Mouse (Mus musculus): ENCODE results near the gene Rsph6a. TPM values are rescaled to one million over a fixed set of nuclear protein-coding genes. Genes with fewer than 3 reads are reported as not detected.
A peak's percentile ranks its signal among the peaks of the same experiment; 100 is the strongest.

The Rsph6a gene
- not detected in 2 replicates for polyA plus RNA-seq (2015; fragmentation: Nextera tagmentation; extraction: Ambion mirVana)

GRCm38 (mm10) chr7:19054047-19054776 is at the start of gene Rsph6a:
Gene Rsph6a (plus strand): TSS chr7:19054690.
- Histone ChIP-seq H3K27ac (replicated peaks) (no peak within 1 kb of the TSS), H3K36me3 (peaks cover 21% of the 10 kb centered on the region)
- 24% methylated on average over 33 of the region's 33 CpGs for whole genome bisulfite sequencing

GRCm38 (mm10) chr7:19005417-19006121 is 48.9 kb upstream of the Rsph6a start:
- Histone ChIP-seq H3K4me1 (peaks cover 49% of the 10 kb centered on the region), H3K4me2 (replicated peaks) (peak overlapping the region; percentile 99), H3K27me3 (no peaks in the 10 kb centered on the region), H3K9ac (replicated peaks) (no peak overlapping the region; the same call in 1 of the 2 replicates), H3K36me3 (peaks cover 23% of the 10 kb centered on the region), H3K4me3 (peak overlapping the region; percentile 84), H3K9me3 (no peaks in the 10 kb centered on the region), H3K27ac (replicated peaks) (no peak overlapping the region)
- ATAC-seq (replicated peaks): no peak
- WGBS: 80% methylated on average over 34 of the region's 34 CpGs

More at GRCm38 (mm10) chr7:19054047-19054776, at the start of gene Rsph6a:
- Histone ChIP-seq H3K4me3 (peak within 1 kb of the TSS; percentile 29), H3K9ac (replicated peaks) (peak within 1 kb of the TSS; percentile 32; the same call in 1 of the 2 replicates), H3K4me2 (replicated peaks) (peak within 1 kb of the TSS; percentile 42), H3K4me1 (peaks cover 9% of the 10 kb centered on the region), H3K9me3 (no peaks in the 10 kb centered on the region), H3K27me3 (no peaks in the 10 kb centered on the region)
- ATAC-seq (replicated peaks): peak; percentile 62

GRCm38 (mm10) chr7:19006476-19006875 is 48.0 kb upstream of the Rsph6a start:
- WGBS: 4% methylated on average over 12 of the region's 12 CpGs
- no peak overlapping the region for H3K27ac ChIP-seq (replicated peaks)
- peak overlapping the region; percentile 99; the same call in 1 of the 2 replicates for H3K4me2 ChIP-seq (replicated peaks)
- ATAC-seq (replicated peaks): no peak
- no peaks in the 10 kb centered on the region for H3K9me3 ChIP-seq
- H3K27me3 ChIP-seq: no peaks in the 10 kb centered on the region
- peaks cover 49% of the 10 kb centered on the region for H3K4me1 ChIP-seq
- H3K36me3 ChIP-seq: peaks cover 23% of the 10 kb centered on the region
- H3K4me3 ChIP-seq: no peak overlapping the region
- no peak overlapping the region for H3K9ac ChIP-seq (replicated peaks)

GRCm38 (mm10) chr7:19007026-19007977 is 47.2 kb upstream of the Rsph6a start:
- Histone ChIP-seq H3K9me3 (no peaks in the 10 kb centered on the region), H3K27me3 (no peaks in the 10 kb centered on the region), H3K27ac (replicated peaks) (no peak overlapping the region), H3K4me3 (no peak overlapping the region), H3K9ac (replicated peaks) (no peak overlapping the region), H3K36me3 (peaks cover 23% of the 10 kb centered on the region), H3K4me2 (replicated peaks) (no peak overlapping the region), H3K4me1 (peaks cover 52% of the 10 kb centered on the region)
- no peak for ATAC-seq (replicated peaks)
- 82% methylated on average over 13 of the region's 13 CpGs for WGBS

GRCm38 (mm10) chr7:19010581-19010980 is 43.9 kb upstream of the Rsph6a start:
- H3K4me1 ChIP-seq: peaks cover 34% of the 10 kb centered on the region
- H3K36me3 ChIP-seq: peaks cover 16% of the 10 kb centered on the region
- no peaks in the 10 kb centered on the region for H3K27me3 ChIP-seq
- no peak for ATAC-seq (replicated peaks)
- no peak overlapping the region for H3K9ac ChIP-seq (replicated peaks)
- 82% methylated on average over 7 of the region's 7 CpGs for WGBS
- H3K27ac ChIP-seq (replicated peaks): no peak overlapping the region
- H3K4me2 ChIP-seq (replicated peaks): no peak overlapping the region
- H3K9me3 ChIP-seq: no peaks in the 10 kb centered on the region
- no peak overlapping the region for H3K4me3 ChIP-seq

- WGBS: 2% methylated on average over 31 of the region's 31 CpGs
- no peak for ATAC-seq (replicated peaks)
- H3K27me3 ChIP-seq: no peaks in the 10 kb centered on the region
Observed at GRCm38 (mm10) chr7:19012025-19012621, 42.4 kb upstream of the Rsph6a start.

GRCm38 (mm10) chr7:19012882-19013281 is 41.6 kb upstream of the Rsph6a start:
- no peaks in the 10 kb centered on the region for H3K27me3 ChIP-seq
- 72% methylated on average over 2 of the region's 2 CpGs for WGBS

More at GRCm38 (mm10) chr7:19012025-19012621, 42.4 kb upstream of the Rsph6a start:
- no peak overlapping the region for H3K27ac ChIP-seq (replicated peaks)
- H3K36me3 ChIP-seq: peaks cover 7% of the 10 kb centered on the region
- H3K9me3 ChIP-seq: no peaks in the 10 kb centered on the region
- peak overlapping the region; percentile 50 for H3K4me2 ChIP-seq (replicated peaks)
- peak overlapping the region; percentile 27 for H3K4me3 ChIP-seq
- H3K9ac ChIP-seq (replicated peaks): peak overlapping the region; percentile 43
- H3K4me1 ChIP-seq: peaks cover 18% of the 10 kb centered on the region

GRCm38 (mm10) chr7:19014452-19014851 is 40.0 kb upstream of the Rsph6a start:
- no peak overlapping the region for H3K27ac ChIP-seq (replicated peaks)
- H3K4me3 ChIP-seq: no peak overlapping the region
- no peaks in the 10 kb centered on the region for H3K27me3 ChIP-seq
- H3K9ac ChIP-seq (replicated peaks): no peak overlapping the region
- no peak overlapping the region for H3K4me2 ChIP-seq (replicated peaks)
- H3K36me3 ChIP-seq: no peaks in the 10 kb centered on the region
- no peak for ATAC-seq (replicated peaks)
- H3K9me3 ChIP-seq: no peaks in the 10 kb centered on the region
- H3K4me1 ChIP-seq: peaks cover 11% of the 10 kb centered on the region
- 70% methylated on average over 15 of the region's 15 CpGs for WGBS

More at GRCm38 (mm10) chr7:19012882-19013281, 41.6 kb upstream of the Rsph6a start:
- Histone ChIP-seq H3K27ac (replicated peaks) (no peak overlapping the region), H3K4me1 (peaks cover 11% of the 10 kb centered on the region), H3K9ac (replicated peaks) (no peak overlapping the region), H3K36me3 (no peaks in the 10 kb centered on the region), H3K4me2 (replicated peaks) (no peak overlapping the region), H3K4me3 (no peak overlapping the region), H3K9me3 (no peaks in the 10 kb centered on the region)
- no peak for ATAC-seq (replicated peaks)

GRCm38 (mm10) chr7:19016042-19016441 is 38.4 kb upstream of the Rsph6a start:
- Histone ChIP-seq H3K4me3 (no peak overlapping the region), H3K36me3 (no peaks in the 10 kb centered on the region), H3K4me1 (peaks cover 11% of the 10 kb centered on the region), H3K27ac (replicated peaks) (no peak overlapping the region), H3K9me3 (no peaks in the 10 kb centered on the region), H3K4me2 (replicated peaks) (no peak overlapping the region), H3K9ac (replicated peaks) (no peak overlapping the region), H3K27me3 (peaks cover 11% of the 10 kb centered on the region; the same call in 1 of the 2 replicates)
- 92% methylated on average over 4 of the region's 4 CpGs for WGBS
- ATAC-seq (replicated peaks): no peak

- Histone ChIP-seq H3K4me3 (no peak overlapping the region), H3K36me3 (no peaks in the 10 kb centered on the region), H3K27me3 (peaks cover 29% of the 10 kb centered on the region), H3K9ac (replicated peaks) (no peak overlapping the region), H3K27ac (replicated peaks) (no peak overlapping the region), H3K4me2 (replicated peaks) (no peak overlapping the region), H3K4me1 (no peaks in the 10 kb centered on the region), H3K9me3 (no peaks in the 10 kb centered on the region)
- WGBS: 88% methylated on average over 7 of the region's 7 CpGs
- ATAC-seq (replicated peaks): no peak
Observed at GRCm38 (mm10) chr7:19017909-19018308, 36.6 kb upstream of the Rsph6a start.

- ATAC-seq (replicated peaks): no peak
- H3K36me3 ChIP-seq: no peaks in the 10 kb centered on the region
- H3K4me3 ChIP-seq: no peak overlapping the region
- no peak overlapping the region for H3K27ac ChIP-seq (replicated peaks)
- WGBS: 23% methylated on average over 8 of the region's 8 CpGs
- no peaks in the 10 kb centered on the region for H3K9me3 ChIP-seq
- peaks cover 38% of the 10 kb centered on the region for H3K27me3 ChIP-seq
- H3K4me2 ChIP-seq (replicated peaks): no peak overlapping the region
- peaks cover 14% of the 10 kb centered on the region for H3K4me1 ChIP-seq
- no peak overlapping the region for H3K9ac ChIP-seq (replicated peaks)
Observed at GRCm38 (mm10) chr7:19021048-19021447, 33.4 kb upstream of the Rsph6a start.
